Mouse (Mus musculus) stomach, postnatal 0 days (tissue): ENCODE measurements around the gene Chkb. TPM values are rescaled to one million over a fixed set of nuclear protein-coding genes. Genes with fewer than 3 reads are reported as not detected.
A peak's percentile ranks its signal among the peaks of the same experiment; 100 is the strongest.
"Not testable (repeated sequence)": the region's sequence is repeated elsewhere in the genome, so short reads cannot be mapped to it uniquely, and the experiment has no call there.

Experiments
- ATAC-seq: fragments of 200-750 bp; cut with Nextera tagmentation; 2 replicates; pipeline ENCODE4 v1.8.0; 2017; ENCODE audit not compliant: low FRiP score, low TSS enrichment
- DNase-seq: peaks from one replicate; pipeline ENCODE4 v3.0.0-alpha.2; 2016; ENCODE audit warnings: low spot score
- H3K27ac ChIP-seq: fragments of 300-500 bp; sonication (generic); replicated peaks from 2 replicates; pipeline ENCODE4 v1.5.1; 2014; ENCODE audit warnings: mild to moderate bottlenecking, control low read depth
- H3K27me3 ChIP-seq: fragments of 300-500 bp; sonication (generic); 2 replicates; pipeline ENCODE4 v1.6.1; 2014; ENCODE audit warnings: low read length; ENCODE audit not compliant: control insufficient read depth, insufficient read depth
- H3K36me3 ChIP-seq: fragments of 300-500 bp; sonication (generic); 2 replicates; pipeline ENCODE4 v1.6.1; 2014; ENCODE audit warnings: low read length, mixed read lengths; ENCODE audit not compliant: control insufficient read depth, insufficient read depth
- H3K4me1 ChIP-seq: fragments of 300-500 bp; sonication (generic); replicated peaks from 2 replicates; pipeline ENCODE4 v1.6.1; 2014; ENCODE audit warnings: antibody characterized with exemption; ENCODE audit not compliant: control insufficient read depth, insufficient read depth
- H3K4me2 ChIP-seq: fragments of 300-500 bp; sonication (generic); replicated peaks from 2 replicates; pipeline ENCODE4 v1.6.1; 2014; ENCODE audit warnings: low read depth, mild to moderate bottlenecking, control low read depth, moderate library complexity
- H3K4me3 ChIP-seq: fragments of 300-500 bp; sonication (generic); 2 replicates; pipeline ENCODE4 v1.5.1; 2014; ENCODE audit warnings: low read depth, low read length, control low read depth
- H3K9ac ChIP-seq: fragments of 300-500 bp; sonication (generic); 2 replicates; pipeline ENCODE4 v1.6.1; 2014; ENCODE audit warnings: mild to moderate bottlenecking, low read length, control low read depth, mixed read lengths
- H3K9me3 ChIP-seq: fragments of 300-500 bp; sonication (generic); 2 replicates; pipeline ENCODE4 v1.6.1; 2016; ENCODE audit warnings: low read length; ENCODE audit not compliant: control insufficient read depth
- CTCF ChIP-seq: IDR thresholded peaks from 2 replicates; pipeline ENCODE4 v1.5.1; 2016; ENCODE audit warnings: antibody characterized with exemption, low read depth, mild to moderate bottlenecking, moderate library complexity
- EP300 ChIP-seq: optimal IDR thresholded peaks from 2 replicates; pipeline ENCODE3; 2016; ENCODE audit warnings: antibody characterized with exemption
- WGBS: fragments of 180-500 bp; shearing (Covaris S2); extraction: QIAGEN DNeasy Blood & Tissue Kit; methylation state at CpG from one replicate; pipeline ENCODE4 v1.1.7; 2014; 5-methylcytosine and 5-hydroxymethylcytosine counted together
- polyA plus RNA-seq: library from polyadenylated mRNA; unstranded; fragments of >200 nt; fragmentation: Nextera tagmentation; extraction: Ambion mirVana; gene quantifications from 2 replicates; pipeline ENCODE4 v1.2.1, GENCODE M21; 2015

Chkb gene
- polyA plus RNA-seq, 1 experiment from 2014 or later: 46.8 TPM

DNA sequence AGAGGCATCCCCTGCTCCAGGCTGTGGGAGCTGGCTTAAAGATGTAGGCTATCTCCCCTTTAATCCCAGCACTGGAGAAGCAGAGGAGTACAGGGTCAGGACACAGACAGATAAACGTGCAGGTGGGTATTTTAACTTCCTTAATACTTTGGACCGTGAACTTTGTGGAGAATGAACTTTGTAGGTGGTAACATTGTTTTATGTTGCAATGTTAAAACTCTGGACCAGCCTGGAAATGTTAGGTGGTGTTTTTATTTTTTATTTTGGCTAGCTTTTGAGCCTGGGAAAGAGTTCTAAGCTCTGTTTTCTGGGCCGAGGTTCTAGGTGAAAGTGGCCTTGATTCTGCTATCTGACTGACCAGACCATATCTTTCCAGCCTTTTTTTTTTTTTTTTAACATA is 1.6 kb upstream of the Chkb start:
- ATAC-seq: no peak
- Histone ChIP-seq H3K9me3 (no peaks in the 10 kb centered on the region), H3K36me3 (no peaks in the 10 kb centered on the region), H3K27me3 (no peaks in the 10 kb centered on the region), H3K27ac (no peak overlapping the region), H3K4me3 (no peak overlapping the region), H3K9ac (no peak overlapping the region), H3K4me1 (no peaks in the 10 kb centered on the region), H3K4me2 (no peak overlapping the region)
- WGBS: 89% methylated on average over 3 of the region's 3 CpGs
- DNase-seq: no peak
- TF ChIP-seq CTCF (no peak), EP300 (no peak)

DNA sequence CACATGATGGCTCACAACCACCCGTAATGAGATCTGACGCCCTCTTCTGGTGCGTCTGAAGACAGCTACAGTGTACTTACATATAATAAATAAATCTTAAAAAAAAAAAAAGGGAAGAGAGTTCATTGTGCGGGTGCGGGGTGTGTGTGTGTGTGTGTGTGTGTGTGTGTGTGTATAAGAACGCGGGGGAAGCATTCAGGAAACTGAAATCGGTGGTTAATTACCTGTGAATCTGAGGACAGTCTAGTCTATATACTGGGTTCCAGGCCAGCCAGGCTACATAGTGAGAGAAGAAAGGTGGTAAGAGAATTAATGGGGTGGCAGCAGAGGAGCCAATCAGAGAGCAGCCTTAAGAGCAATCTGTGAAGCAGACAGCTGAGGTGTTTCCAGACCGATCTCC is 1.1 kb upstream of the Chkb start:
- not testable (repeated sequence) for DNase-seq, H3K27ac ChIP-seq, H3K4me1 ChIP-seq, H3K36me3 ChIP-seq, H3K4me3 ChIP-seq, ATAC-seq, H3K27me3 ChIP-seq, H3K9ac ChIP-seq, H3K4me2 ChIP-seq, H3K9me3 ChIP-seq
- 85% methylated on average over 5 of the region's 9 CpGs for WGBS
- peak; percentile 2 for TF ChIP-seq CTCF

- Histone ChIP-seq H3K9me3 (no peaks in the 10 kb centered on the region), H3K27me3 (no peaks in the 10 kb centered on the region), H3K9ac (peak overlapping the region; percentile 83), H3K4me1 (no peaks in the 10 kb centered on the region), H3K4me2 (peak overlapping the region; percentile 97), H3K36me3 (no peaks in the 10 kb centered on the region), H3K4me3 (peak overlapping the region; percentile 78), H3K27ac (peak overlapping the region; percentile 98)
- DNase-seq (no peak), ATAC-seq (no peak)
- TF ChIP-seq CTCF: peak; percentile 25
- no peak for TF ChIP-seq EP300
- WGBS: 43% methylated on average over 6 of the region's 6 CpGs
Observed at GRCm38 (mm10) chr15:89430341-89430740, 633 bp upstream of the Chkb start.

DNA sequence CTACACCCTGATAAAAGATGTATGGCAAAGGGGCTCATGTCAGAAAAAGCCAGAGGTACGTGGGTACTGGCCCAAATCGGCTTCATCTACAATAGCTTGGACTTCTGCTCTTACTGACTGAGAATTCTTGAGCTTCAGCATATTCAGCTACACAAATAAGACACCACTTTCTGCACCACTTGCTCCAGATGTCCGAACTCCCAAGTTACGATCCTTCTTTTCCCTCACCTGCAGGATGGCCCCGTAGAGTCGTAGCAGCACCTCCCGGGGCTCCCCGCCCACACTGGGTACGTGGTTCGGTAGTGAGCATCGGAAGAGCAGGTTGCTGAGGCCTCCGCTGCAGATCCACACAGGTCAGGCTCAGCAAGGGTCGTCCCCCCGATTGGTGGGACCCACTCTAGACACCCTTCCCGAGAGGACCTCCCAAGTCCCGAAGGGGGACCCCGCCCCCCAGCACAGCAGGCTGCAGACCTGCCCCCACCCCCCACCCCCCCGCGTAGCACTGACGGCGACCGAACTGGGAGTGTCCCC is 822 bp downstream of the Chkb start:
- Histone ChIP-seq H3K36me3 (no peaks in the 10 kb centered on the region), H3K9ac (peak overlapping the region; percentile 83), H3K27ac (peak overlapping the region; percentile 98), H3K9me3 (no peaks in the 10 kb centered on the region), H3K27me3 (no peaks in the 10 kb centered on the region), H3K4me1 (no peaks in the 10 kb centered on the region), H3K4me2 (peak overlapping the region; percentile 97), H3K4me3 (peak overlapping the region; percentile 78)
- ATAC-seq: peak; percentile 34
- WGBS: 3% methylated on average over 20 of the region's 22 CpGs
- TF ChIP-seq CTCF (no peak), EP300 (no peak)
- DNase-seq: no peak

GRCm38 (mm10) chr15:89428136-89428790 is 1.4 kb downstream of the Chkb start:
- no peaks in the 10 kb centered on the region for H3K36me3 ChIP-seq
- WGBS: 86% methylated on average over 19 of the region's 19 CpGs
- H3K4me2 ChIP-seq: peak overlapping the region; percentile 97
- no peak overlapping the region for H3K27ac ChIP-seq
- TF ChIP-seq EP300: no peak
- peak overlapping the region; percentile 78 for H3K4me3 ChIP-seq
- peak overlapping the region; percentile 83 for H3K9ac ChIP-seq
- ATAC-seq: no peak
- H3K9me3 ChIP-seq: no peaks in the 10 kb centered on the region
- H3K4me1 ChIP-seq: no peaks in the 10 kb centered on the region
- no peak for DNase-seq
- no peaks in the 10 kb centered on the region for H3K27me3 ChIP-seq

GRCm38 (mm10) chr15:89426716-89427115 is 3.0 kb downstream of the Chkb start:
- 92% methylated on average over 10 of the region's 10 CpGs for WGBS
- H3K27ac ChIP-seq: no peak overlapping the region
- H3K9me3 ChIP-seq: no peaks in the 10 kb centered on the region
- DNase-seq: no peak
- no peaks in the 10 kb centered on the region for H3K4me1 ChIP-seq
- no peaks in the 10 kb centered on the region for H3K27me3 ChIP-seq
- no peak overlapping the region for H3K9ac ChIP-seq
- no peak for TF ChIP-seq CTCF
- no peak for TF ChIP-seq EP300
- no peaks in the 10 kb centered on the region for H3K36me3 ChIP-seq
- no peak for ATAC-seq
- H3K4me2 ChIP-seq: no peak overlapping the region
- no peak overlapping the region for H3K4me3 ChIP-seq
